In the genomic region with DNA sequence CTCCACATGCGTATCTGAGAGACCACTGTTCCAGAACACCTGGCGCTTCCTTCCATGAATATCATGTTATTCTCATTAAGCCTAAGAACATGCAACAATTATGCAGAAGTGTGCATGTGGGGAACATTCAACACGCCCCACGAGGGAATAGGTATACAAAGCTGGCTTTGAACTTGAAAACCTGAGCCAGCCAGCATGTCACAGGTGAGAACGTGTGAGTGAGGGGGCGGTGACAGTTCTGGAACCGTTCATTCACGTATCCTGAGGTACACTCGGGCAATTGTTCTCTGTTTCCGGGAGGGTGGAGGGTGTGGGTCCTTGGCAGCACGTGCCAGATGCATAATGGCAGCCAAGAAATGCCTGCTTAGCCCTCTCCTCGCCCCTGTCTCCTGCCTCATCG, we compare ENCODE assay signal across 16 mouse cellular contexts.
"Had no signal": no experiment of that assay in that cellular context is flagged by ENCODE, and none has a peak within 500 bp of the region (broad histone marks: within the 10 kb centered on the region; RNA-seq: fewer than 3 reads in every experiment).

No protein-coding gene starts in this region.

- H3K9me3 ChIP-seq: lung, embryonic 15.5 days; megakaryocyte, embryonic 14.5 days; midbrain, embryonic 13.5 days; midbrain, embryonic 15.5 days; neural tube, embryonic 12.5 days; stomach, embryonic 15.5 days had no signal

- H3K27ac ChIP-seq: lung, embryonic 15.5 days; macrophage; midbrain, embryonic 13.5 days; midbrain, embryonic 15.5 days; neural tube, embryonic 12.5 days; stomach, embryonic 15.5 days; stomach, postnatal 0 days had no signal

- DNase-seq: lung, adult 2 months; lung, postnatal 14 days; lung, postnatal 36 days; thymus, adult 2 months; thymus, postnatal 25 days; thymus, postnatal 4 days had no signal

- ATAC-seq: lung, postnatal 0 days; midbrain, embryonic 13.5 days; midbrain, embryonic 15.5 days had no signal

- H3K4me1 ChIP-seq: lung, embryonic 15.5 days; megakaryocyte, embryonic 14.5 days; midbrain, embryonic 13.5 days; midbrain, embryonic 15.5 days; neural tube, embryonic 12.5 days; stomach, embryonic 15.5 days had no signal

- H3K9ac ChIP-seq: lung, embryonic 15.5 days; midbrain, embryonic 13.5 days; midbrain, embryonic 15.5 days; neural tube, embryonic 12.5 days; stomach, embryonic 15.5 days had no signal

- H3K36me3 ChIP-seq: lung, embryonic 15.5 days; midbrain, embryonic 13.5 days; midbrain, embryonic 15.5 days; neural tube, embryonic 12.5 days; stomach, embryonic 15.5 days had no signal

- H3K4me3 ChIP-seq: lung, embryonic 15.5 days; megakaryocyte, embryonic 14.5 days; midbrain, embryonic 13.5 days; midbrain, embryonic 15.5 days; neural tube, embryonic 12.5 days; stomach, embryonic 15.5 days had no signal

- H3K27me3 ChIP-seq: lung, embryonic 15.5 days; midbrain, embryonic 13.5 days; midbrain, embryonic 15.5 days; neural tube, embryonic 12.5 days; stomach, embryonic 15.5 days had no signal

- H3K4me2 ChIP-seq: lung, embryonic 15.5 days; midbrain, embryonic 11.5 days; midbrain, embryonic 13.5 days; midbrain, embryonic 15.5 days; neural tube, embryonic 12.5 days; stomach, embryonic 15.5 days had no signal
